Mouse (Mus musculus) thymus, adult 18-20 months (tissue): ENCODE data around the gene Apoe.
A peak's percentile ranks its signal among the peaks of the same experiment; 100 is the strongest.
"Not testable (repeated sequence)": the region's sequence is repeated elsewhere in the genome, so short reads cannot be mapped to it uniquely, and the experiment has no call there.

Experiments
- DNase-seq, 2 experiments: peaks; one replicate each; pipeline ENCODE4 v3.0.0; 2022; ENCODE audit warnings: mixed read lengths in 2 of 2

Apoe gene

GRCm38 (mm10) chr7:19691434-19691833, 7.6 kb downstream of the Apoe start:
- no peak for DNase-seq

DNA sequence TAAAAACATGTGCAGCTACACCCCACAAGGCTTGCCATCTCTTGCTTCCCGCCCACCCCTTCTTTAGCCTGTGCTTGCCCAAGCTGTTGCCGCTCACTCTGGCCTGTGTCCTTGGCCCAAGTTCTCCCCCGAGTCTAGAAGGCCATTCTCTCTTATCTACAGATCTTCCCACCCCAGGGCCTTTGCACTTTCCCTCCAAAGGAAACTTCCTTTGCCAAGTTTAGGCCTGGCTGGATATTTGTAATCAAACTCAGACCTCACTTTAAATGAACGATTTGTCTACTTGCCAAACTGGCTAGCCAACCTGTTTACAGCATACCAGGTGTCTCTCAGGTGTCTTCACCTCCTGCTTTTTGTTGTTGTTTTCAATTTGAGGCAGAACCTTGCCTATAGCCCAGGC, 8.1 kb downstream of the Apoe start:
- no peak for DNase-seq

DNA sequence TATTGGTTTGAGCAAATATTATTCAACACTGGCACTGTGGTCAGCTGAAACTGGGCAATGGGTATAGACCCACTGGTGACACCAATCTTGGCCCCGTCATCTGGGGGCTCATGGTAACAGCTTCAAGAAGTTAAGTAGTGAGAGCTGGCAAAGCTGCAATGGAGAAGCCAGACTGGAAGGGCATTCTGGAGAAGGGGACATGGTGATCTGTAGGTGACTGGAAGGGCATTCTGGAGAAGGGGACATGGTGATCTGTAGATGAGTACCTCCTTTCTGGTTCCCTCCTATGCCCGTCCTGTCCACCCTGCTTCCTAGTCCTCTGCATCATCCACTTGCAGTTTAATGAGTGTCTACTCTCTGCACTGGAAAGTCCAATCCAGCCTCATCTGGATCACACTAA, 10.4 kb downstream of the Apoe start:
- no peak for DNase-seq

- no peak for DNase-seq
Observed at GRCm38 (mm10) chr7:19688101-19688500, 10.9 kb downstream of the Apoe start.

DNA sequence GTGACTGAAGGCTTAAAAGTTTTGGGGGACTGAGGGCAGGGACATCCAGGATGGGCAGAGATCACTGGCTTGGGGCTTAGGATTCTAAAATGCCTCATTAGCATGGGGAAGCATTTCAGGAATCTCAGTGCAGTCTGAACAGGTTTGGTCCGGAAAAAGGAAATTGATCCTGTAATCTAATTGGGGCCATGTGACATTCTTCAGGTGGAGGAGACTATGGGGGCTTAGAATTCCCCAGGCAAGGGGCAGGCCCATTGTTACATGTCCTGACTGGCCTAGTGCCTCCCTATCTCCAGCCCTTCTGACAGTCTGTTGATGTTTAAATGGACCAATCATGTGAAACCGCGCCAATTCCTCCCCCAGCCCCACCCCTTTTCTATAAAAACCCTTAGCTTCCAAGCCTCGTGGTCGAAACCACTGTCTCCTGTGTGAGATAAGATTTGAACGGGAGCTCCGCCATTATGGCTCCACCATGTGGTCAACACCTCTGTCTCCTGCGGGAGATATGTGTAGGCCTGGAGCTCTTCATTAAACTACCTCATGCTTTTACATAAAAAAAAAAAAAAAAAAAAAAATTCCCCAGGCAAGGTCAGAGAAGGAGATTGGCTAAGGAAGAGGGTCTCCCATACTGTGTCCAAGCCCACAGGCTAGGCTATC, 11.9 kb downstream of the Apoe start:
- DNase-seq, result not testable (repeated sequence)

DNA sequence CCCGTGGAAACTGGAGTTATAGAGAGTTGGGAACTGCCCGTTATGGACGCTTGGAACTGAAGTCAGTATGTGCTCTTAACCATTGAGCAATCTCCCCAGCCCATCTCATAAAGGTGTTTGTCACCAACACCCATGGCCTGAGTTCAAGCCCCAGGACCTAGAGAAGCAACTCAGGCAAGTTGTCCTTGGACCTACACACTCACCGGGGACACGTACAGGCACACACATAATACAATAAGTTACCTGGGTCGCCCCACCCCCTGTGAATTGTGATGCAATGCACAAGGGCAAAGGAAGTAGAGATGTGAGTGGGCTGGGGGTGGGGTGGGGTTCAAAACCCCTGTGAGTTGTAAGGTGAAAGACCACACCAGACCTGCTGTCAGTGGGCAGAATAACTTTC, 12.5 kb downstream of the Apoe start:
- DNase-seq, result no peak

DNA sequence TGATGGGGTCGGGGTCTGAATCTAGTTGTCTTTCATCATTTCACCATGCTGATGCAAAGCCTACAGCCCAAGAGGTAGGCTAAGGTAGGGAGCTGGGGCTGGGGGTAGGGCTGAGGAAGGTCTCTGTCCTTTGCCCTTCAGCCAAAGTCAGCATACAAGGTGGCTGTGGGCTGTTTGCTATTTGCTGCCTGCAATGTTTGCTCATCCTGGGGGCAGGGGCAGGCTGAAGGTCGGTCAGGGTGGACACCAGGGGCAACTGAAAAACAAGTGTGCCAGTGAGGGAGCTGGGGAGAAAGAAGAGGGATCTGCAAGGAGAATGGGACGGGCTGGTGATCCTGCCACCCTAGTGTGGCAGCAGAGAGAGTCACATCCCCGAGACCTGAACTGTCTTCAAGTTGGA, 13.6 kb downstream of the Apoe start:
- no peak for DNase-seq

- no peak for DNase-seq
Observed at GRCm38 (mm10) chr7:19683771-19684201, 15.2 kb downstream of the Apoe start.

DNA sequence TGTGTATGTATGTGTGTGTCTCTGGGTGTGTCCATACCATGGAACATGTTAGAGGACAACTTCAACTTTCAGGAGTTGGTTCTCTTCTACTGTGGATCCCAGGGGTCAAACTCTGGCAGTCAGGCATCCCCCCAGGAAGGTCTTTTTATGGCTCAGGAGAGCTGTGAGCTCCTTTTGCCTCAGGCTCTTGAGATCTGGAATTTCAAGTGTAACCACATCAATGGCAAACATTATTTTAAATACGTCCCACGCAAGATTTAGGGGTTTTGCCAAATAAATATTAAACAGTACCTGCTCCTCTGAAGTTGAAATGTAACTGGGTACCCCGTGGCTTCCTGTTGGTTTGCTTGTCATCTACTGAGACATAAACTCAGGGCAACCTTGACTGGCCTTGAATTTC, 16.0 kb downstream of the Apoe start:
- no peak for DNase-seq

- no peak for DNase-seq
Observed at GRCm38 (mm10) chr7:19681202-19681694, 17.7 kb downstream of the Apoe start, which contains the start of the genes Gm44805 and Apoc4. Gm44805 (minus strand) TSS chr7:19681423. Apoc4 (minus strand) TSS chr7:19681479.

GRCm38 (mm10) chr7:19680702-19681101, 18.3 kb downstream of the Apoe start:
- no peak for DNase-seq

DNA sequence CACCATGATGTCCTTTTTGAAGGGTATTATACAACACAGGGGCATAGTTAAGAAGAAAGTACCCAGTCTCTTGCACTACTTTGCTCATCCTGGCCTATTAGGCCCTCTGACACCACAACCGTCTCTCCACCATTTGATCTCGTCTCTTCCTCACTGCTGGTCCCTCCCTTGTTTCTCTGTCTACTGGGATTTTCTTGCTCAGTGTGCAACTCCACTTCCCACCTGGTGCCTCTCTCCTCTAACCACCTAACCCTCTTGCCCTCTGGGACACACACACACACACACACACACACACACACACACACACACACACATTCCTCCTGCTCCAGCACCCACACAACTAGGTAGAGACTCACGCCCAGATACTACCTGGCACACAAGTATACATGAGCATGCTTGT, 20.1 kb downstream of the Apoe start:
- DNase-seq, result no peak

GRCm38 (mm10) chr7:19677872-19678271, 21.1 kb downstream of the Apoe start, which contains the start of gene Apoc2:
Apoc2 (minus strand) TSS chr7:19677941.
- no peak for DNase-seq

DNA sequence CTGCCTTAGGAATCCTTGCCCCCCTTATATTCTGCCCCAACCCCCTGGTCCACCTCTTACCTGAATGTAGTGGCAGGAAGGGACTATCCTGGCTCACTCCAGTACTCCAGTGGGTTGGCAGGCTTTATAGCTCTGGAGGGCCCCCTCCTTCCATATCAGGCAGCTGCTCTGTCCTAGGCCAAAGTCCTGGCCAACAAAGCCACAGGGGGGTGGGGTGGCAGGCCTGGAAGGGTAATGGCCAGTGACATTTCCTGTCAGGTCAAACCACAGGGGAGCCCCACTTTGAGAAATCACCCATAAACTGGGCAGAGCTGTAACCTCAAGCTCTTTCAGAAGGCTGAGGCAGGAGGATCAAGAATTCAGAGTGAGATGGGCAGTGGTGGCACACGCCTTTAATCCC, 22.3 kb downstream of the Apoe start:
- DNase-seq, result no peak

GRCm38 (mm10) chr7:19675824-19676223, 23.2 kb downstream of the Apoe start:
- no peak for DNase-seq

GRCm38 (mm10) chr7:19673083-19673699, 25.8 kb downstream of the Apoe start:
- DNase-seq, result no peak

GRCm38 (mm10) chr7:19671511-19671910, 27.5 kb downstream of the Apoe start:
- DNase-seq, result no peak

DNA sequence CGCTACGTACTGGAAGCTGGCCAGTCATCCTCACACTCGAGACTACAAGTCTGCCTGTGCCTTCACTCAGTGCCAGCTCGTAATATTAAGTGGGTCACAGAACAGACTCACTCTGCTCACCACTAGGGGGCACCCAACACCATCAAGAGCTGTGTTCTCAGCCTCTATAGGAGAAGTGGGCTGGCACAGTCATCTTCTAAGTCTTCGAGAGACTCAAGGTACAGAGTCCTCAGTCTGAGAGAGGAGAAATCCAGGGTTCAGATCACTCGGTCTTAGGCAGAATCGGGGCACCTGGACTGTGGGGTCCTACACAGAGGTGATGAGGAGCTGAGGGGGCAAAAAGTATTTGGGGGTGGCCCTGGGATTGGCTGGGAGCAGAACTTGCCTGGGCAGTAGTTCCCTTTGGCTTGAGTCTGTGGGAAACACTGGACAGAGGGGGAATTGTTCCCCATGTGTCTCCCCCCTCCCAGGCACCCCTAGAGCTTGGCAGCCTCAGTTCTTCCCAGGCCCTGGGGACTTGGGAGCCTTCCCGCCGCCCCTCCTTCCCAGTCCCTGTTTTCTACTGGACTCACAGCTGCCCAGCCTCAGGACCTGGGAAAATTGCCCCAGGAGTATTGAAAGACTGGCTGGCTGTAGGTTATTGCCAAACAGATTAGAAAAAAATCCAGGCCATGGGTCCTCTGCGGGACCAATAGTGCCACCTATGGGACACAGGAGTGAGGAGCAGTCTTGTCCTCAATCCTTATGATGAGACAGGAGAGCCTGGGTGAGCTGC, 29.9 kb downstream of the Apoe start:
- peak; percentile 64 to 79 for DNase-seq

GRCm38 (mm10) chr7:19667434-19667833, 31.6 kb downstream of the Apoe start:
- no peak for DNase-seq

DNA sequence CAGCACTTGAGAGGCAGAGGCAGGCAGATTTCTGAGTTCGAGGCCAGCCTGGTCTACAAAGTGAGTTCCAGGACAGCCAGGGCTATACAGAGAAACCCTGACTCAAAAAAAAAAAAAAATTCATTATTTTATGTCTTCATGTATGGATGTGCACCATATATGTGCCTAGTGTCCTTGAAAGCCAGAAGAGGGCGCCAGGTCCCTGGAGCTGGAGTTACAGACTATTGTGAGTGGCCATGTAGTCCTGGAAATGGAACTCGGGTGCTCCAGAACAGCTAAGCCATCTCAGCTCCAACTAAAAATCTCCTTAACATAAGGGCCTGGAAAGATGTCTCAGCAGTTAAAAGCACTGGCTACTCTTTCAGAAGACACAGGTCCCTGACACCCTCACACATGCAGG, 32.2 kb downstream of the Apoe start:
- DNase-seq, result no peak

GRCm38 (mm10) chr7:19664955-19665841, 33.8 kb downstream of the Apoe start, which contains the start of gene Clptm1:
Clptm1 (minus strand) TSS chr7:19665033.
- peak; percentile 92 to 96 for DNase-seq

DNA sequence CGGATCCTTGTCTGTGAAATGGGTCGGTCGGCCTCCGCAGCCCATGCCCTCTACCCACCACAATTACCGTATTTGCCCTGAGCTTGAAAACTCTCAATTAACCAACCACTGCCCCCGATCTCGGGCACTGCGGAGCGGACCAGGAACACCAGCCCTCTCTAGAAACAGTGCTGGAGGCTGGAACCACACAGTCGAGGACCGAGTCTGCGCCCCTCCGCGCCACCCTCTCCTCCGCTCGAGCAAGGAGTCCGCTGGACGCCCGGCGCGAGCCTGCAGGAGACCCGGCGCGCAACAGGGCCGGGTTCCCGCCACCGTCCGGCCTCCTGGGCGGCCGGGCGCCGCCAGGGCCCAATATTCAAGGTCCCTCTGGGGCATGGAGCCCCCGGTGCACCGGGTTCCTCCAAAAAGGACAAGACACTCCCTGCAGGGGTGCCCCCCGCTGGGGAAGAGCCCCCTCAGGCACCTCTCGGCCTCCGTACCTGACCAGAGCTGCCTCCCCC, 34.5 kb downstream of the Apoe start:
- no peak for DNase-seq
